Mouse (Mus musculus) lung, adult 2 months (tissue): ENCODE results near the gene Uhrf2.

Source experiments
- CTCF ChIP-seq: fragments of 200-500 bp; IDR thresholded peaks from 2 replicates; pipeline ENCODE4 v1.5.1; 2011; ENCODE audit warnings: mild to moderate bottlenecking, low read length, control low read depth; ENCODE audit not compliant: insufficient read depth
- POLR2A ChIP-seq: fragments of 200-500 bp; IDR thresholded peaks from 2 replicates; pipeline ENCODE4 v1.6.1; 2011; ENCODE audit warnings: low read depth, mild to moderate bottlenecking, control low read depth, low read length, borderline replicate concordance; ENCODE audit errors: extremely low read depth

DNA sequence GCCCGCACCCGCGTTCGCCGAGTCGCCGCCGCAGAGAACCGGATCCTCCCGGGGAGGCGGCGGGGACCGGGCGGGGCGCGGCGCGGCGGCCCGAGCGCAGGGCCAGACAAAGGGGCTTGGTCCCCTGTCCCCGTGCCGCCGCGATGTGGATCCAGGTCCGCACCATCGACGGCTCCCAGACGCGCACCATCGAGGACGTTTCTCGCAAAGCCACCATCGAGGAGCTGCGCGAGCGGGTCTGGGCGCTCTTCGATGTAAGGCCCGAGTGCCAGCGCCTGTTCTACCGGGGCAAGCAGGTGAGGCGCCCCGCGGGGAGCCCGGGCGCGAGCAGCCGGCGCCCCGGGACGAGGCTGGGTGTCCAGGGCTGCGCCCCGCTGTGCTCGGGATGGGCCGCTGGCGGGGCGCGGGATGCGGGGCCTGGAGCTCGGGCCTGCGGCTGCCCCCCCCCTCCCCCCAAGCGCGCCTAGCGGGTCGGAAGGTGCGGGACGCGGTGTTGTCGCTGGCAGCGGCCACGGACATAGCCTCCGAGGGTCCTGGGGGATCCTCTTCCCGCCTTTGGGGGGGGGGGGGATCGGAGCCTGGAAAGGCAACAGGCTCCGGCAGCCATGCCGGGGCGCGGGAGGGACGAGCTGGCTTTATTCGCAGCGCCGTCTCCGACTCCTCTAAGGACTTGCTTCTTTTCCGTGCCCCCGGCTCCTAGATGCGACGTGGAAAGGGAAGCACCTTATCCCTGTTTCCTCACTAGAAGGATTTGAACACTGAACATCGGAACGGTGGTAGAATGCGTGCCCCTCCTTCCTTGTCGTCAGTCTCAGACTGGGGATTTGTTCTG, 539 bp downstream of the Uhrf2 start:
- TF ChIP-seq CTCF (no peak), POLR2A (no peak)
